Mouse (Mus musculus) CH12.LX (cell line): Measurements from ENCODE around the gene Slc2a4. TPM values are rescaled to one million over a fixed set of nuclear protein-coding genes. Genes with fewer than 3 reads are reported as not detected.
A peak's percentile ranks its signal among the peaks of the same experiment; 100 is the strongest.
"Not testable (repeated sequence)": the region's sequence is repeated elsewhere in the genome, so short reads cannot be mapped to it uniquely, and the experiment has no call there.

Experiments
- DNase-seq: peaks from one replicate; pipeline ENCODE4 v3.0.0-alpha.2; 2013; ENCODE audit errors: extremely low read depth
- H3K27ac ChIP-seq: 2 replicates; pipeline ENCODE4 v1.5.1; 2012; ENCODE audit warnings: low read depth, mild to moderate bottlenecking, control low read depth, moderate library complexity; ENCODE audit not compliant: insufficient read depth
- H3K27me3 ChIP-seq: replicated peaks from 2 replicates; pipeline ENCODE3; 2012; ENCODE audit warnings: inconsistent platforms
- H3K36me3 ChIP-seq, 2 experiments: replicated peaks in 1 of 2; 2 replicates each; pipeline versions ENCODE3 to v1.6.1; 2012; ENCODE audit warnings: inconsistent platforms in 1 of 2, low read length in 1 of 2, mild to moderate bottlenecking in 1 of 2, mixed read lengths in 1 of 2, moderate library complexity in 1 of 2; ENCODE audit not compliant: control insufficient read depth in 1 of 2, insufficient read depth in 1 of 2
- H3K4me1 ChIP-seq, 2 experiments: 2 replicates each; pipeline ENCODE4 v1.6.1; 2012; ENCODE audit warnings: inconsistent platforms in 1 of 2, moderate library complexity in 1 of 2; ENCODE audit not compliant: insufficient read depth in 2 of 2, control insufficient read depth in 1 of 2
- H3K4me2 ChIP-seq: 2 replicates; pipeline ENCODE4 v1.6.1; 2012; ENCODE audit warnings: low read depth, mild to moderate bottlenecking, control low read depth; ENCODE audit not compliant: poor library complexity, insufficient read depth, severe bottlenecking
- H3K4me3 ChIP-seq, 3 experiments: fragments of 150-350 bp in 1 of 3; sonication (generic) in 1 of 3; replicated peaks in 1 of 3; 2 replicates each; pipeline versions ENCODE3 to v1.5.1; 2011 to 2012; ENCODE audit warnings: low read depth in 2 of 3, low read length in 2 of 3, mild to moderate bottlenecking in 2 of 3, moderate library complexity in 2 of 3, control low read depth in 1 of 3, improper control_type of control experiment in 1 of 3, inconsistent platforms in 1 of 3, mixed read lengths in 1 of 3; ENCODE audit not compliant: poor library complexity in 1 of 3
- H3K79me2 ChIP-seq: replicated peaks from 2 replicates; pipeline ENCODE4 v1.6.1; 2012; ENCODE audit warnings: mild to moderate bottlenecking, moderate library complexity; ENCODE audit not compliant: control insufficient read depth, poor library complexity, insufficient read depth, severe bottlenecking; ENCODE audit errors: extremely low read depth
- H3K9ac ChIP-seq: 2 replicates; pipeline ENCODE4 v1.6.1; 2012; ENCODE audit warnings: low read depth, mild to moderate bottlenecking, control low read depth, moderate library complexity; ENCODE audit not compliant: insufficient read depth
- H3K9me3 ChIP-seq: replicated peaks from 2 replicates; pipeline ENCODE3; 2012; ENCODE audit warnings: low read length, inconsistent platforms, mixed read lengths
- CTCF ChIP-seq, 2 experiments: IDR thresholded peaks in 1 of 2; conservative IDR thresholded peaks in 1 of 2; 2 replicates each; pipeline ENCODE4 v1.5.1; 2011 to 2012; ENCODE audit warnings: low read depth in 2 of 2, low read length in 2 of 2, improper control_type of control experiment in 1 of 2, inconsistent platforms in 1 of 2, mild to moderate bottlenecking in 1 of 2, moderate library complexity in 1 of 2
- ELF1 ChIP-seq: IDR thresholded peaks from 2 replicates; pipeline ENCODE4 v1.6.1; 2014; ENCODE audit warnings: low read depth, mild to moderate bottlenecking, inconsistent platforms, low read length, improper control_type of control experiment
- IRF4 ChIP-seq: IDR thresholded peaks from 2 replicates; pipeline ENCODE4 v1.6.1; 2014; ENCODE audit warnings: low read depth, mild to moderate bottlenecking, inconsistent platforms, low read length, improper control_type of control experiment
- NRF1 ChIP-seq: IDR thresholded peaks from 2 replicates; pipeline ENCODE4 v1.6.1; 2014; ENCODE audit warnings: low read depth, mild to moderate bottlenecking, inconsistent platforms, low read length, improper control_type of control experiment, moderate library complexity
- POLR2A ChIP-seq: IDR thresholded peaks from 2 replicates; pipeline ENCODE4 v1.6.1; 2011; ENCODE audit warnings: low read depth, mild to moderate bottlenecking, improper control_type of control experiment, low read length
- RAD21 ChIP-seq: IDR thresholded peaks from 2 replicates; pipeline ENCODE4 v1.6.1; 2011; ENCODE audit warnings: low read depth, mild to moderate bottlenecking, low read length, improper control_type of control experiment, moderate library complexity
- UBTF ChIP-seq: IDR thresholded peaks from 2 replicates; pipeline ENCODE4 v1.6.1; 2012; ENCODE audit warnings: low read depth, mild to moderate bottlenecking, inconsistent platforms, low read length, improper control_type of control experiment, moderate library complexity
- ZNF384 ChIP-seq: IDR thresholded peaks from 2 replicates; pipeline ENCODE4 v1.6.1; 2012; ENCODE audit warnings: low read depth, low read length, improper control_type of control experiment, inconsistent platforms
- dilution Hi-C: fragments of 300-500 bp; cut with MboI; formaldehyde crosslinking; loops from 2 replicates; pipeline ENCODE4 v1.14.3; 2020; ENCODE audit warnings: low sequenced_read_pairs; ENCODE audit not compliant: extremely low pct_unique_long_range_greater_than_20kb, extremely low pct_ligation_motif_present
- in situ Hi-C: fragments of 300-500 bp; cut with MboI; formaldehyde crosslinking; loops from 3 replicates; pipeline ENCODE4 v1.14.3; 2019; ENCODE audit warnings: low sequenced_read_pairs, low pct_ligation_motif_present, low pct_unique_long_range_greater_than_20kb, mixed read lengths
- polyA plus RNA-seq: library from polyadenylated mRNA; unstranded; fragments of >175 nt; gene quantifications from 2 replicates; pipeline ENCODE4 v1.2.1, GENCODE M21; 2012; ENCODE audit warnings: low read depth; ENCODE audit not compliant: insufficient read length
- total RNA-seq, 2 experiments: library from RNA; depleted of rRNA; stranded (reverse); fragments of 300-350 nt in 1 of 2; fragments of >200 nt in 1 of 2; gene quantifications; 2 replicates each; pipeline ENCODE4 v1.2.3; 2012 to 2014

Slc2a4 gene
- total and polyA plus RNA-seq, 3 experiments = 2.3 to 3.8 (median 2.6) TPM

- dilution Hi-C loops (no loop called here), in situ Hi-C loops (no loop called here)
- Histone ChIP-seq H3K79me2 (no peaks in the 10 kb centered on the region), H3K27ac (no peak overlapping the region), H3K27me3 (peaks cover 17% of the 10 kb centered on the region), H3K36me3 (no peaks in the 10 kb centered on the region), H3K4me1 (peaks cover 3 to 9% of the 10 kb centered on the region in 2 experiments; a peak in 3 of 4 replicates), H3K4me3 (no peak overlapping the region), H3K9ac (no peak overlapping the region), H3K9me3 (no peaks in the 10 kb centered on the region), H3K4me2 (no peak overlapping the region)
- peak; percentile 45 for TF ChIP-seq RAD21
- no peak for TF ChIP-seq POLR2A
- TF ChIP-seq CTCF (conservative IDR thresholded peaks at IDR 0.05 in 1 of 2, IDR thresholded peaks at IDR 0.05 in 1 of 2; ENCODE audit: low read depth in 2 of 2, low read length in 2 of 2) = peak; percentile 9 to 55; a peak in 2 of 4 replicates
- TF ChIP-seq NRF1 = no peak
- TF ChIP-seq ELF1 = no peak
- no peak for DNase-seq
Measured at GRCm38 (mm10) chr11:69956218-69956617, 8.2 kb upstream of the Slc2a4 start.

- TF ChIP-seq CTCF (conservative IDR thresholded peaks at IDR 0.05 in 1 of 2, IDR thresholded peaks at IDR 0.05 in 1 of 2; ENCODE audit: low read depth in 2 of 2, low read length in 2 of 2) = peak in 1 of 2 experiments; percentile 31; a peak in 2 of 4 replicates
- H3K9ac ChIP-seq, H3K4me3 ChIP-seq, H3K9me3 ChIP-seq, H3K27ac ChIP-seq, DNase-seq, H3K4me1 ChIP-seq, H3K79me2 ChIP-seq, in situ Hi-C loops, H3K36me3 ChIP-seq, H3K4me2 ChIP-seq, dilution Hi-C loops: not testable (repeated sequence)
- peaks cover 17% of the 10 kb centered on the region for H3K27me3 ChIP-seq
Measured at GRCm38 (mm10) chr11:69955618-69956017, 7.6 kb upstream of the Slc2a4 start.

GRCm38 (mm10) chr11:69953267-69953915 is 5.4 kb upstream of the Slc2a4 start:
- Histone ChIP-seq H3K4me1 (peaks cover 7 to 18% of the 10 kb centered on the region in 2 experiments), H3K27me3 (peaks cover 23% of the 10 kb centered on the region), H3K4me3 (no peak overlapping the region), H3K79me2 (no peaks in the 10 kb centered on the region), H3K9ac (no peak overlapping the region)
- dilution Hi-C loops = no loop called here
- in situ Hi-C loops = loop anchor here (5.0 kb wide), 1 partner anchor 59 kb away; no protein-coding TSS in a partner anchor
- TF ChIP-seq IRF4 = peak; percentile 35; the same call in 1 of the 2 replicates
- no peak for TF ChIP-seq UBTF
- peak; percentile 92 for TF ChIP-seq ZNF384
- TF ChIP-seq, all 38 proteins: peak for 2
- H3K27ac ChIP-seq = no peak overlapping the region
- no peak for DNase-seq
- H3K36me3 ChIP-seq = no peaks in the 10 kb centered on the region
- no peak overlapping the region; the same call in 1 of the 2 replicates for H3K4me2 ChIP-seq
- H3K9me3 ChIP-seq = no peaks in the 10 kb centered on the region
